Mouse (Mus musculus): ENCODE results near the gene Jtb. TPM values are rescaled to one million over a fixed set of nuclear protein-coding genes. Genes with fewer than 3 reads are reported as not detected.
A peak's percentile ranks its signal among the peaks of the same experiment; 100 is the strongest.

Jtb gene
- 78.5 and 87.2 TPM in 2 replicates for total RNA-seq (2014; rRNA removed; ENCODE audit: low replicate concordance)
- polyA plus RNA-seq (2015; fragmentation: Nextera tagmentation; extraction: Ambion mirVana) = 116 TPM in 2 replicates

GRCm38 (mm10) chr3:90231507-90232333 lies at the start of gene Jtb:
TSS of gene Jtb (plus strand) at chr3:90231597.
- TF ChIP-seq CTCF (IDR thresholded peaks at IDR 0.05; ENCODE audit: low read depth) (no peak), EP300 (IDR thresholded peaks at IDR 0.05; ENCODE audit: low read depth) (0 out of 2 replicates have a peak, but pooled peaks have one; percentile 27)
- Histone ChIP-seq H3K4me3 (ENCODE audit: low read depth, low read length) (peak within 1 kb of the TSS; percentile 81), H3K4me2 (ENCODE audit: low read depth, low read length) (peak within 1 kb of the TSS; percentile 94), H3K9me3 (replicated peaks; ENCODE audit: control insufficient read depth, low read length) (no peaks in the 10 kb centered on the region), H3K27ac (ENCODE audit: low read depth) (peak within 1 kb of the TSS; percentile 94), H3K9ac (replicated peaks; ENCODE audit: low read depth, low read length) (peak within 1 kb of the TSS; percentile 82), H3K27me3 (ENCODE audit: control insufficient read depth, insufficient read depth, low read length) (no peaks in the 10 kb centered on the region), H3K36me3 (replicated peaks; ENCODE audit: control insufficient read depth, insufficient read depth, low read length) (peaks cover 30% of the 10 kb centered on the region), H3K4me1 (ENCODE audit: control insufficient read depth, insufficient read depth) (peaks cover 7% of the 10 kb centered on the region)
- peak; percentile 91 for DNase-seq (ENCODE audit: low spot score)
- peak; percentile 97 for ATAC-seq (ENCODE audit: insufficient read depth, low read depth)
- WGBS = 0% methylated on average over 61 of the region's 61 CpGs

GRCm38 (mm10) chr3:90183581-90183980 lies 47.8 kb upstream of the Jtb start:
- Histone ChIP-seq H3K4me3 (ENCODE audit: low read depth, low read length) (no peak overlapping the region), H3K36me3 (replicated peaks; ENCODE audit: control insufficient read depth, insufficient read depth, low read length) (no peaks in the 10 kb centered on the region), H3K27ac (ENCODE audit: low read depth) (no peak overlapping the region), H3K4me1 (ENCODE audit: control insufficient read depth, insufficient read depth) (no peaks in the 10 kb centered on the region), H3K9me3 (replicated peaks; ENCODE audit: control insufficient read depth, low read length) (no peaks in the 10 kb centered on the region), H3K27me3 (ENCODE audit: control insufficient read depth, insufficient read depth, low read length) (no peaks in the 10 kb centered on the region), H3K9ac (replicated peaks; ENCODE audit: low read depth, low read length) (no peak overlapping the region), H3K4me2 (ENCODE audit: low read depth, low read length) (no peak overlapping the region)
- no peak for TF ChIP-seq CTCF (IDR thresholded peaks at IDR 0.05; ENCODE audit: low read depth)
- no peak for TF ChIP-seq EP300 (IDR thresholded peaks at IDR 0.05; ENCODE audit: low read depth)
- DNase-seq (ENCODE audit: low spot score) = no peak
- ATAC-seq (ENCODE audit: insufficient read depth, low read depth) = no peak
- WGBS = 50% methylated on average over 3 of the region's 3 CpGs

GRCm38 (mm10) chr3:90190859-90191510 lies 40.4 kb upstream of the Jtb start:
- DNase-seq (ENCODE audit: low spot score) (no peak), ATAC-seq (ENCODE audit: insufficient read depth, low read depth) (no peak)
- Histone ChIP-seq H3K27me3 (ENCODE audit: control insufficient read depth, insufficient read depth, low read length) (no peaks in the 10 kb centered on the region), H3K9ac (replicated peaks; ENCODE audit: low read depth, low read length) (no peak overlapping the region), H3K9me3 (replicated peaks; ENCODE audit: control insufficient read depth, low read length) (no peaks in the 10 kb centered on the region), H3K27ac (ENCODE audit: low read depth) (no peak overlapping the region), H3K4me3 (ENCODE audit: low read depth, low read length) (no peak overlapping the region), H3K4me2 (ENCODE audit: low read depth, low read length) (no peak overlapping the region), H3K36me3 (replicated peaks; ENCODE audit: control insufficient read depth, insufficient read depth, low read length) (no peaks in the 10 kb centered on the region), H3K4me1 (ENCODE audit: control insufficient read depth, insufficient read depth) (no peaks in the 10 kb centered on the region)
- 67% methylated on average over 11 of the region's 11 CpGs for WGBS
- TF ChIP-seq CTCF (IDR thresholded peaks at IDR 0.05; ENCODE audit: low read depth) (no peak), EP300 (IDR thresholded peaks at IDR 0.05; ENCODE audit: low read depth) (no peak)

- ATAC-seq (ENCODE audit: insufficient read depth, low read depth) = no peak
- Histone ChIP-seq H3K27ac (ENCODE audit: low read depth) (no peak overlapping the region), H3K36me3 (replicated peaks; ENCODE audit: control insufficient read depth, insufficient read depth, low read length) (no peaks in the 10 kb centered on the region), H3K4me2 (ENCODE audit: low read depth, low read length) (no peak overlapping the region), H3K9ac (replicated peaks; ENCODE audit: low read depth, low read length) (no peak overlapping the region), H3K4me1 (ENCODE audit: control insufficient read depth, insufficient read depth) (no peaks in the 10 kb centered on the region), H3K9me3 (replicated peaks; ENCODE audit: control insufficient read depth, low read length) (no peaks in the 10 kb centered on the region), H3K27me3 (ENCODE audit: control insufficient read depth, insufficient read depth, low read length) (no peaks in the 10 kb centered on the region), H3K4me3 (ENCODE audit: low read depth, low read length) (no peak overlapping the region)
- no peak for TF ChIP-seq EP300 (IDR thresholded peaks at IDR 0.05; ENCODE audit: low read depth)
- no peak for TF ChIP-seq CTCF (IDR thresholded peaks at IDR 0.05; ENCODE audit: low read depth)
- DNase-seq (ENCODE audit: low spot score) = no peak
- 74% methylated on average over 4 of the region's 4 CpGs for WGBS
Observed at GRCm38 (mm10) chr3:90194759-90195158, 36.6 kb upstream of the Jtb start.

GRCm38 (mm10) chr3:90195644-90196043 lies 35.8 kb upstream of the Jtb start:
- no peak for TF ChIP-seq EP300 (IDR thresholded peaks at IDR 0.05; ENCODE audit: low read depth)
- no peak for TF ChIP-seq CTCF (IDR thresholded peaks at IDR 0.05; ENCODE audit: low read depth)
- peak; percentile 68 for ATAC-seq (ENCODE audit: insufficient read depth, low read depth)
- no peak overlapping the region for H3K27ac ChIP-seq (ENCODE audit: low read depth)
- no peaks in the 10 kb centered on the region for H3K27me3 ChIP-seq (ENCODE audit: control insufficient read depth, insufficient read depth, low read length)
- WGBS = 35% methylated on average over 1 of the region's 1 CpGs
- no peaks in the 10 kb centered on the region for H3K9me3 ChIP-seq (replicated peaks; ENCODE audit: control insufficient read depth, low read length)
- H3K4me3 ChIP-seq (ENCODE audit: low read depth, low read length) = no peak overlapping the region
- no peaks in the 10 kb centered on the region for H3K4me1 ChIP-seq (ENCODE audit: control insufficient read depth, insufficient read depth)
- H3K4me2 ChIP-seq (ENCODE audit: low read depth, low read length) = no peak overlapping the region
- H3K9ac ChIP-seq (replicated peaks; ENCODE audit: low read depth, low read length) = no peak overlapping the region
- no peak for DNase-seq (ENCODE audit: low spot score)
- H3K36me3 ChIP-seq (replicated peaks; ENCODE audit: control insufficient read depth, insufficient read depth, low read length) = no peaks in the 10 kb centered on the region
